Mouse (Mus musculus): Measurements from ENCODE around the gene Olfr122.

GRCm38 (mm10) chr17:37738070-37738469 lies 30.3 kb upstream of the Olfr122 start:
- TF ChIP-seq CTCF (IDR thresholded peaks at IDR 0.05; ENCODE audit: insufficient read depth, low read depth, low read length) = no peak
- no peak for TF ChIP-seq POLR2A (IDR thresholded peaks at IDR 0.05; ENCODE audit: insufficient read depth, low read depth, low read length)
